Mouse (Mus musculus): ENCODE results near the gene Nr5a2.

- TF ChIP-seq MYOD1 (IDR thresholded peaks at IDR 0.05; ENCODE audit: control insufficient read depth in 1 of 3, insufficient read length in 2 of 3, low read depth in 2 of 3) (no peak), POLR2A (IDR thresholded peaks at IDR 0.05; ENCODE audit: insufficient read length, low read depth) (no peak), E2F4 (IDR thresholded peaks at IDR 0.05; ENCODE audit: insufficient read depth) (no peak), MYOG (IDR thresholded peaks at IDR 0.05; ENCODE audit: control insufficient read depth in 1 of 3, insufficient read depth in 1 of 3, insufficient read length in 2 of 3, low read depth in 2 of 3) (no peak), TCF12 (IDR thresholded peaks at IDR 0.05; ENCODE audit: insufficient read depth, poor library complexity, severe bottlenecking) (no peak), USF1 (IDR thresholded peaks at IDR 0.05; ENCODE audit: low read depth) (no peak), TCF3 (IDR thresholded peaks at IDR 0.05; ENCODE audit: insufficient read length, low read depth) (no peak), MAX (IDR thresholded peaks at IDR 0.05; ENCODE audit: low read depth) (no peak), POLR2AphosphoS2 (IDR thresholded peaks at IDR 0.05; ENCODE audit: insufficient read length, low read depth) (no peak), CEBPB (IDR thresholded peaks at IDR 0.05; ENCODE audit: insufficient read depth, poor library complexity, severe bottlenecking) (no peak), REST (IDR thresholded peaks at IDR 0.05; ENCODE audit: insufficient read depth, insufficient read length) (no peak), SRF (IDR thresholded peaks at IDR 0.05; ENCODE audit: control insufficient read depth, insufficient read length, low read depth) (no peak)
These were observed 6.6 kb upstream of the Nr5a2 start for GRCm38 (mm10) chr1:136966728-136967386.

Data from myocyte (in vitro differentiated cells).